In the genomic region with DNA sequence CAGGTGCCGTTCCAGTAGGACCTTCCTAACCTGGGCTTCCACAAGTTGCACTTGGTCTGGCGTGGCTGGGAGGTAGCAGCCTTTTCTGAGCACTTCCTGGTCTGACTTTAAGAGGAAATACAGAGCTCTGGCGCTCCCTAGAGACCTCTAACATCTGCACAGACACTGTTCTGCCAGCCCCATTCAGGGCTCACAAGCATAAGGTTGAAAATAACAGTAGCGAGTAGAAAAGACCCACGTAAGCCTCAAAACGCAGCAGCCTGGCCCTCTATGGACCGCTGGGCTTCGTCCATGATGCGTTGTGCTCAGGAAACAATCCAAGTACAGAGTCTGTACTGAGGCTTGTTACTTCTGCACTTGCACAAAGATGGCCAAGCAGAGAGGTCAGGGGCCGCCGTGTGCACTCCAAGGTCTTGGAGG, we compare ENCODE assay signal across 8 mouse cellular contexts. TPM values are rescaled to one million over a fixed set of nuclear protein-coding genes. Genes with fewer than 3 reads are reported as not detected.
DNase-seq lines count a peak whose midpoint lies in the region; ATAC-seq and TF ChIP-seq lines count a peak whose summit lies in the region.

No protein-coding gene starts in this region.

- H3K27ac ChIP-seq in layer of hippocampus, adult 2 months: peak overlapping the region; percentile 100
- H3K27ac ChIP-seq in heart, embryonic 13.5 days (replicated peaks): no peak overlapping the region

- DNase-seq in layer of hippocampus, adult 2 months (ENCODE audit: low spot score in 2 of 2): no peak
- no peak for DNase-seq in layer of hippocampus, adult 11-12 months (ENCODE audit: low spot score)
- DNase-seq in ZHBTc4 (ENCODE audit: low read depth, low spot score) (peak; percentile 81), liver (peak; percentile 68)
- peak; percentile 55 for DNase-seq in retina, embryonic 14.5 days (ENCODE audit: low spot score)
- DNase-seq in right cerebral cortex, adult 2 months (ENCODE audit: low spot score in 2 of 2): no peak
- no peak for DNase-seq in cerebellum, postnatal 14 days

- no peak for ATAC-seq in heart, embryonic 13.5 days (ENCODE audit: extremely low read depth, insufficient number of reproducible peaks, low FRiP score, low TSS enrichment)

- H3K4me1 ChIP-seq in heart, embryonic 13.5 days: peaks cover 31% of the 10 kb centered on the region

- peak overlapping the region; percentile 55 for H3K4me2 ChIP-seq in heart, embryonic 13.5 days

- WGBS in heart, embryonic 13.5 days: 21% methylated on average over 11 of the region's 11 CpGs

- H3K9ac ChIP-seq in heart, embryonic 13.5 days: peak overlapping the region; percentile 62; the same call in 1 of the 2 replicates

- H3K4me3 ChIP-seq in layer of hippocampus, adult 2 months: no peak overlapping the region; the same call in 1 of the 2 replicates
- H3K4me3 ChIP-seq in heart, embryonic 13.5 days: no peak overlapping the region; the same call in 1 of the 2 replicates

- peak; percentile 67 for TF ChIP-seq CTCF in layer of hippocampus, adult 2 months (conservative IDR thresholded peaks at IDR 0.05)

- no peaks in the 10 kb centered on the region for H3K27me3 ChIP-seq in heart, embryonic 13.5 days (replicated peaks)

- no peaks in the 10 kb centered on the region for H3K9me3 ChIP-seq in heart, embryonic 13.5 days

- H3K36me3 ChIP-seq in heart, embryonic 13.5 days: no peaks in the 10 kb centered on the region

RNA-seq across cellular contexts. Expression of a gene that starts 10.6 kb away (rescaled TPM):
- total RNA-seq in layer of hippocampus, adult 2 months (2021): 100 to 1,000 TPM; 176 to 178 TPM
- 2.2 and 2.4 TPM in 2 replicates for polyA plus RNA-seq in heart, embryonic 13.5 days (2015; fragmentation: Nextera tagmentation; extraction: Ambion mirVana)

Comparison
In these comparisons a context has a peak if more than half of its experiments do, and no peak if none do; other contexts are left out.
1. DNase-seq: peak in ZHBTc4 (single experiment), liver (single experiment) and retina, embryonic 14.5 days (single experiment); none in layer of hippocampus, adult 2 months (0 of 2), layer of hippocampus, adult 11-12 months (single experiment), right cerebral cortex, adult 2 months (0 of 2) and cerebellum, postnatal 14 days (0 of 2).